Mouse (Mus musculus): ENCODE results near the gene Insyn1. TPM values are rescaled to one million over a fixed set of nuclear protein-coding genes. Genes with fewer than 3 reads are reported as not detected.
A peak's percentile ranks its signal among the peaks of the same experiment; 100 is the strongest.

Insyn1 gene
- polyA plus RNA-seq, 1 experiment from 2014 or later, result 2.3 TPM

GRCm38 (mm10) chr9:58535447-58536134 lies 47.2 kb downstream of the Insyn1 start:
- H3K27me3 ChIP-seq (ENCODE audit: control insufficient read depth, insufficient read depth, low read length), result no peaks in the 10 kb centered on the region
- H3K9me3 ChIP-seq (ENCODE audit: control insufficient read depth, low read length), result no peaks in the 10 kb centered on the region
- ATAC-seq (ENCODE audit: low FRiP score) (no peak), DNase-seq (ENCODE audit: low spot score) (peak; percentile 74)
- H3K27ac ChIP-seq (ENCODE audit: low read depth, low read length), result no peak overlapping the region
- H3K4me2 ChIP-seq (replicated peaks; ENCODE audit: low read depth, low read length), result no peak overlapping the region
- H3K9ac ChIP-seq (ENCODE audit: low read depth, low read length), result no peak overlapping the region
- WGBS, result 77% methylated on average over 20 of the region's 20 CpGs
- H3K4me1 ChIP-seq (replicated peaks; ENCODE audit: control insufficient read depth, insufficient read depth, low read length), result no peaks in the 10 kb centered on the region
- H3K36me3 ChIP-seq (ENCODE audit: control insufficient read depth, insufficient read depth, low read length), result no peaks in the 10 kb centered on the region
- no peak overlapping the region for H3K4me3 ChIP-seq (ENCODE audit: low read depth, low read length)

- DNase-seq (ENCODE audit: low spot score) (no peak), ATAC-seq (ENCODE audit: low FRiP score) (no peak)
- H3K9me3 ChIP-seq (ENCODE audit: control insufficient read depth, low read length), result no peaks in the 10 kb centered on the region
- H3K4me3 ChIP-seq (ENCODE audit: low read depth, low read length), result no peak overlapping the region
- no peak overlapping the region for H3K27ac ChIP-seq (ENCODE audit: low read depth, low read length)
- 83% methylated on average over 3 of the region's 3 CpGs for WGBS
- H3K4me1 ChIP-seq (replicated peaks; ENCODE audit: control insufficient read depth, insufficient read depth, low read length), result no peaks in the 10 kb centered on the region
- H3K9ac ChIP-seq (ENCODE audit: low read depth, low read length), result no peak overlapping the region
- no peak overlapping the region for H3K4me2 ChIP-seq (replicated peaks; ENCODE audit: low read depth, low read length)
- H3K27me3 ChIP-seq (ENCODE audit: control insufficient read depth, insufficient read depth, low read length), result no peaks in the 10 kb centered on the region
- no peaks in the 10 kb centered on the region for H3K36me3 ChIP-seq (ENCODE audit: control insufficient read depth, insufficient read depth, low read length)
These were observed 49.4 kb downstream of the Insyn1 start for GRCm38 (mm10) chr9:58537774-58538173.

DNA sequence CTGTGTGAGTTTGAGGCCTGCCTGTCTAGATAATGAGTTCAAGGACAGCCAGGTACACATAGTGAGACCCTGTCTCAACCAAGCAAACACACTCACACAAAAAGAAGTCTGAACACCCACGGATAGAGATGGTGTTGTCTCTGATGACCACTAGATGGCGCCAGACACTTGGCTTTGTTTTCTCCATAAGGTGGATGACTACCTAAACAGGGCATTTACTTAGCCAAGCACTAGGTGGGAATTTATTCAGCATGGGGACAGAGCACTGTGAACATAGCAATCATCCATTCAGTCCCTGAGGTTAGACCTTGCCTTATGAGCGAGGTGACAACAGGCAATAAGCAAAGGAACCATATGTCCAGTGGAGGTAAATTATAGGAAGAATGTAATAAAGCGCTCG lies 51.5 kb downstream of the Insyn1 start:
- no peak overlapping the region for H3K27ac ChIP-seq (ENCODE audit: low read depth, low read length)
- no peaks in the 10 kb centered on the region for H3K4me1 ChIP-seq (replicated peaks; ENCODE audit: control insufficient read depth, insufficient read depth, low read length)
- no peak overlapping the region for H3K9ac ChIP-seq (ENCODE audit: low read depth, low read length)
- no peak overlapping the region for H3K4me2 ChIP-seq (replicated peaks; ENCODE audit: low read depth, low read length)
- ATAC-seq (ENCODE audit: low FRiP score), result no peak
- H3K36me3 ChIP-seq (ENCODE audit: control insufficient read depth, insufficient read depth, low read length), result no peaks in the 10 kb centered on the region
- H3K27me3 ChIP-seq (ENCODE audit: control insufficient read depth, insufficient read depth, low read length), result no peaks in the 10 kb centered on the region
- no peak overlapping the region for H3K4me3 ChIP-seq (ENCODE audit: low read depth, low read length)
- DNase-seq (ENCODE audit: low spot score), result peak; percentile 78
- 51% methylated on average over 5 of the region's 5 CpGs for WGBS
- H3K9me3 ChIP-seq (ENCODE audit: control insufficient read depth, low read length), result no peaks in the 10 kb centered on the region

- WGBS, result 69% methylated on average over 6 of the region's 6 CpGs
- Histone ChIP-seq H3K4me3 (ENCODE audit: low read depth, low read length) (no peak overlapping the region), H3K4me2 (replicated peaks; ENCODE audit: low read depth, low read length) (no peak overlapping the region), H3K27ac (ENCODE audit: low read depth, low read length) (no peak overlapping the region), H3K36me3 (ENCODE audit: control insufficient read depth, insufficient read depth, low read length) (no peaks in the 10 kb centered on the region), H3K4me1 (replicated peaks; ENCODE audit: control insufficient read depth, insufficient read depth, low read length) (no peaks in the 10 kb centered on the region), H3K9me3 (ENCODE audit: control insufficient read depth, low read length) (no peaks in the 10 kb centered on the region), H3K9ac (ENCODE audit: low read depth, low read length) (no peak overlapping the region), H3K27me3 (ENCODE audit: control insufficient read depth, insufficient read depth, low read length) (no peaks in the 10 kb centered on the region)
- ATAC-seq (ENCODE audit: low FRiP score) (no peak), DNase-seq (ENCODE audit: low spot score) (no peak)
These were observed 53.5 kb downstream of the Insyn1 start for GRCm38 (mm10) chr9:58541895-58542338.

DNA sequence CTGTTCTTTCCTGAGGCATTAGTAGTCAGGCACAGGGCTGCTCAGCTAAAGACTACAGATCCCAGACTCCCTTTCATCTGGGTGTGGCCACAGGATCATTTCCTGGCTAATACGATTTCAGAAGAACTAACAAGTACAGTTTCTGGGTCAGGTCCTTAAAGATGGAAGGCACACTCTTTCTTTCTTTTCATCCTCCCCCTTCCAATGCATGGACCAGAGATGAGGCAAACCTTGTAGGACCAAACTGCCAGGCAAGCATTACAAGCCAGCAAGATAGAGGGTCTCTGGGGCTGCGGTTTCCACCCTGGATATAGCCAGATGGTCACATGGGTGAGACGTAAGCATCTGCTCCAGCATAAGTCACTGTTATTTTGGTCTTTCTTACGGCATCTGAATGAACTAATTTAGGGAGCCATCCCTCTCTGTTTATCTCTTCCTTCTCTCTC lies 56.5 kb downstream of the Insyn1 start:
- no peak overlapping the region for H3K9ac ChIP-seq (ENCODE audit: low read depth, low read length)
- H3K4me1 ChIP-seq (replicated peaks; ENCODE audit: control insufficient read depth, insufficient read depth, low read length), result no peaks in the 10 kb centered on the region
- ATAC-seq (ENCODE audit: low FRiP score), result no peak

GRCm38 (mm10) chr9:58545428-58545827 lies 57.0 kb downstream of the Insyn1 start:
- DNase-seq (ENCODE audit: low spot score), result no peak
- Histone ChIP-seq H3K9me3 (ENCODE audit: control insufficient read depth, low read length) (no peaks in the 10 kb centered on the region), H3K4me3 (ENCODE audit: low read depth, low read length) (no peak overlapping the region), H3K27me3 (ENCODE audit: control insufficient read depth, insufficient read depth, low read length) (no peaks in the 10 kb centered on the region), H3K36me3 (ENCODE audit: control insufficient read depth, insufficient read depth, low read length) (no peaks in the 10 kb centered on the region), H3K27ac (ENCODE audit: low read depth, low read length) (no peak overlapping the region), H3K4me2 (replicated peaks; ENCODE audit: low read depth, low read length) (no peak overlapping the region), H3K4me1 (replicated peaks; ENCODE audit: control insufficient read depth, insufficient read depth, low read length) (no peaks in the 10 kb centered on the region), H3K9ac (ENCODE audit: low read depth, low read length) (no peak overlapping the region)
- 74% methylated on average over 6 of the region's 6 CpGs for WGBS
- ATAC-seq (ENCODE audit: low FRiP score), result no peak

More for the DNA sequence above, 56.5 kb downstream of the Insyn1 start:
- 83% methylated on average over 4 of the region's 4 CpGs for whole genome bisulfite sequencing
- no peaks in the 10 kb centered on the region for H3K36me3 ChIP-seq (ENCODE audit: control insufficient read depth, insufficient read depth, low read length)
- H3K4me3 ChIP-seq (ENCODE audit: low read depth, low read length), result no peak overlapping the region
- H3K27me3 ChIP-seq (ENCODE audit: control insufficient read depth, insufficient read depth, low read length), result no peaks in the 10 kb centered on the region
- DNase-seq (ENCODE audit: low spot score), result no peak
- no peaks in the 10 kb centered on the region for H3K9me3 ChIP-seq (ENCODE audit: control insufficient read depth, low read length)
- no peak overlapping the region for H3K4me2 ChIP-seq (replicated peaks; ENCODE audit: low read depth, low read length)
- no peak overlapping the region for H3K27ac ChIP-seq (ENCODE audit: low read depth, low read length)

DNA sequence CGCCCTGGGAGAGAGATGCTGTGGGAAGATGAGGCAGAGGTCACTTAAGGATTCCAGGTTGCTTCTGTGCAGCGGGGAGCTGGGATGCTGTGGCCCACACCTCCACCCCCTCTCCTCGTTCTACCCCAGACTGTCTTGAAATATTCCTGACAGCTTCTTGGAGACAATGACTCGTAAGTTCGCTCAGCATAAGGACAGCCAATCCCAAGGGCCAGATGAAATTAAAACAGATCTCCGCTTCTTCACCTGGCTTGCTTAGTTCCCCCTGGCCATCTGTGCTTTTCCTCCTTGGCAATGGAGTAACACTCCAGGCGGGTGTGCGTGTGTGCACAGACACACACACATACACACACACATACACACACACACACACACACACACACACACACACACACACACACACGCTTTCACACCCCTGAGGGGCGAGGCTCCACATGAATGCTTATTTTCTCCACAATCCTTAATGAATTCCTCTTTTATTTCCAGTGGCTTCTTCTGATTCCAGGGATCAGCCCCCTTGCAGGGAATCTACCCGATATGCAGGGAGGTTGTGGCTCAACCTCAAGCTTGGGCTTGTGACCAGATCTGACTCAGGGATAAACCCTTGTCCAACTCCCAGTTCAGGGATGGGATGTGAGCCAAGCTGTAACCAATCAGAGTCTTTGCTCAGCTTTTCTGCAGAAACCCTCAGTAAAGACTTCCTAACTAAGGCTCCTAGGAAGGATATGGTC lies 58.4 kb downstream of the Insyn1 start:
- no peaks in the 10 kb centered on the region for H3K9me3 ChIP-seq (ENCODE audit: control insufficient read depth, low read length)
- no peaks in the 10 kb centered on the region for H3K27me3 ChIP-seq (ENCODE audit: control insufficient read depth, insufficient read depth, low read length)
- ATAC-seq (ENCODE audit: low FRiP score), result no peak
- no peak overlapping the region for H3K4me2 ChIP-seq (replicated peaks; ENCODE audit: low read depth, low read length)
- no peak overlapping the region for H3K9ac ChIP-seq (ENCODE audit: low read depth, low read length)
- H3K4me1 ChIP-seq (replicated peaks; ENCODE audit: control insufficient read depth, insufficient read depth, low read length), result no peaks in the 10 kb centered on the region
- 80% methylated on average over 10 of the region's 11 CpGs for WGBS
- no peak for DNase-seq (ENCODE audit: low spot score)
- H3K36me3 ChIP-seq (ENCODE audit: control insufficient read depth, insufficient read depth, low read length), result no peaks in the 10 kb centered on the region
- H3K27ac ChIP-seq (ENCODE audit: low read depth, low read length), result no peak overlapping the region
- no peak overlapping the region for H3K4me3 ChIP-seq (ENCODE audit: low read depth, low read length)

DNA sequence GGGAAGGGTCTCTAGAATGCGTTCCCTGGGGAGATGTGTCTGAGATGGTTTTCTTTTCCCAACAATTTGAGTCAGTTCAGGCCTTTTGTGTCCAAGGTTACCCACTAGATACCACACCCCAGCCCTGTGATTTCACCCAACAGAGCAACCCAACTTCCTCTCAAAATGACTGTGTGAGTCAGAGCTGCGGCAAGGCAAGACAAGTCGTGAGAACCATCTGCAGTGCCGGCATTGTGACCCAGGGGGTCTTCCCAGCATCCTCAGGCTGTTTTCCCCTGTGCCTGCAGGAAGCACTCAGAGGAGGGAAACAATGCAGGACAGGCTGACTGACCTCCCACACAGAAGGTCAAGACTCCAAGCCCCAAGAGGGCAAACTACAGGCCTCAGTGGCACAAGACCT lies 60.5 kb downstream of the Insyn1 start:
- no peak overlapping the region for H3K9ac ChIP-seq (ENCODE audit: low read depth, low read length)
- WGBS, result 34% methylated on average over 4 of the region's 4 CpGs

More for the DNA sequence above, 60.5 kb downstream of the Insyn1 start:
- ATAC-seq (ENCODE audit: low FRiP score) (no peak), DNase-seq (ENCODE audit: low spot score) (no peak)
- no peak overlapping the region for H3K4me2 ChIP-seq (replicated peaks; ENCODE audit: low read depth, low read length)
- no peak overlapping the region for H3K27ac ChIP-seq (ENCODE audit: low read depth, low read length)
- H3K4me3 ChIP-seq (ENCODE audit: low read depth, low read length), result no peak overlapping the region
- H3K27me3 ChIP-seq (ENCODE audit: control insufficient read depth, insufficient read depth, low read length), result no peaks in the 10 kb centered on the region
- no peaks in the 10 kb centered on the region for H3K36me3 ChIP-seq (ENCODE audit: control insufficient read depth, insufficient read depth, low read length)
- H3K9me3 ChIP-seq (ENCODE audit: control insufficient read depth, low read length), result no peaks in the 10 kb centered on the region
- no peaks in the 10 kb centered on the region for H3K4me1 ChIP-seq (replicated peaks; ENCODE audit: control insufficient read depth, insufficient read depth, low read length)
